Mouse (Mus musculus): ENCODE measurements around the gene Hnf1b. TPM values are rescaled to one million over a fixed set of nuclear protein-coding genes. Genes with fewer than 3 reads are reported as not detected.

Hnf1b gene
- polyA plus RNA-seq, 1 experiment from 2014 or later: not detected

DNA sequence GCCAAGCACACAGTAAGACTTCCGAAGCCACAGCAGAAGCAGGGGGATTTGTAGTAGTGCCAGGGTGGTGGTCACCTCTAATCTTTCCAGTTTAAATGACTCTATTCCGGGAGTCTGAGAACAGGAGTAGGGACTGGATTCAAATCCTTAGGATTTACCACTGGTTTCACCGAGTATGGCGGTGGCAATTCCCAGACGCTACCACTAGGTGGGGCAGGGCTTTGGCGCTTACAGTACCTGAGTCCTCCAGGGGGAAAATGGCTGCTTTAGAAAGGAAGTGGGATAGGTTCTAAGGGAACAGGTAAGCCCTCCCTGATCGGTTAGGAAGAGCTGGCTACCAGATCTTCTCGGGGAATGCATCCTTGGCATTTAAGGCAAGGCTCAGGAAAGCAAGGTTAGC is 17.5 kb upstream of the Hnf1b start:
- Histone ChIP-seq H3K4me2 (no peak overlapping the region), H3K27me3 (no peaks in the 10 kb centered on the region; the same call in 1 of the 2 replicates), H3K4me1 (no peaks in the 10 kb centered on the region), H3K9me3 (replicated peaks) (no peaks in the 10 kb centered on the region), H3K27ac (no peak overlapping the region), H3K9ac (no peak overlapping the region), H3K36me3 (ENCODE audit: poor library complexity, severe bottlenecking) (no peaks in the 10 kb centered on the region), H3K4me3 (no peak overlapping the region)
- ATAC-seq: no peak
- WGBS: 47% methylated on average over 8 of the region's 8 CpGs

GRCm38 (mm10) chr11:83833517-83833916 is 16.3 kb upstream of the Hnf1b start:
- Histone ChIP-seq H3K4me3 (no peak overlapping the region), H3K27me3 (no peaks in the 10 kb centered on the region; the same call in 1 of the 2 replicates), H3K4me1 (no peaks in the 10 kb centered on the region), H3K9ac (no peak overlapping the region), H3K36me3 (ENCODE audit: poor library complexity, severe bottlenecking) (no peaks in the 10 kb centered on the region), H3K4me2 (no peak overlapping the region), H3K27ac (no peak overlapping the region), H3K9me3 (replicated peaks) (no peaks in the 10 kb centered on the region)
- 90% methylated on average over 6 of the region's 6 CpGs for WGBS
- ATAC-seq: no peak

DNA sequence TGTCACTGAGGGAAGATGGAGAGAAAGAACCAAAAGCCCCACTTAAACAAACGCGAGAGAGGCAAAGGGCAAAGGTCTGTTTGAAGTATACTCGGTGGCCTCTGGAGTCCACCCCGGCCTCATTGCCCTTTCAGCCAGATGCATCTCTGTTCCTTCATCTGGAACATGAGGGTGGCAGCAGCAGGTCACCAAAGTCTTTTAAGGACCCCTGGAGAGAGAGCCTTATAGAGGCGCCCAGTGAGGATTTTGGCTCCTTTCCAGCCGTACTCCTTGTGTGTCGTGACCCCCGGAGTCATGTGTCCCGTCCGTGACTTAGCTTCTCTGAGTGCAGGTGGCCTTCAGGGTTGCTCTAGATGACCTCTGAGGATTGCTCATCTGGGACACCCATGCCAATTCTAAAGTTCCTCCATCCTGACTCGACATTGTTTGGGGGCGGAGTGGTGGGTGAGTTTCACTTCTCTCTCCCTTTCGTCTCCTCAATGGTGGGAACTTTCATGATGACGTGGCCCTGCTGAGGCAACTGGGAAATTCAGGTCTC is 15.8 kb upstream of the Hnf1b start:
- no peak overlapping the region for H3K27ac ChIP-seq
- no peak overlapping the region for H3K4me2 ChIP-seq
- no peak overlapping the region for H3K4me3 ChIP-seq
- H3K36me3 ChIP-seq (ENCODE audit: poor library complexity, severe bottlenecking): no peaks in the 10 kb centered on the region
- H3K27me3 ChIP-seq: no peaks in the 10 kb centered on the region; the same call in 1 of the 2 replicates
- no peak for ATAC-seq
- no peaks in the 10 kb centered on the region for H3K9me3 ChIP-seq (replicated peaks)
- no peak overlapping the region for H3K9ac ChIP-seq
- no peaks in the 10 kb centered on the region for H3K4me1 ChIP-seq
- 86% methylated on average over 14 of the region's 14 CpGs for WGBS

DNA sequence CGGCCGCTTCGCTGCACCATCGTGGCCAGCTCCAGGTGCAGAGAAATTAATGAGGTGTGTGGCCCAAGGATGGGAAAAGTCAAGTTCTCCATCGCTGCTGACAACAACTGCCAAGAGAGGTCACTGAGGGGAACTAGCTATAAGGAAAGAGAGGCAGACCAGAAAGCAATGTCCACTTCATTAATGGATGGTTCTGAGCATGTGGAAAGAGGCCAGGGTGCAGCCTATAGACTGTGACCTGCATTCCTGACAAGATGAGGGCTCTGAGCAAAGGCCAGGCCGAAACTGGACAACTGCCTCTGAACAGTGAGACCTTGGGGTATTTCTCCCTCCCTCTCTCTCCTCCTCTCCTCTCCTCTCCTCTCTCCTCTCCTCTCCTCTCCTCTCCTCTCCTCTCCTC is 10.4 kb upstream of the Hnf1b start:
- Histone ChIP-seq H3K9me3 (replicated peaks) (no peaks in the 10 kb centered on the region), H3K9ac (no peak overlapping the region), H3K4me2 (no peak overlapping the region), H3K4me3 (no peak overlapping the region), H3K4me1 (no peaks in the 10 kb centered on the region), H3K27ac (no peak overlapping the region), H3K36me3 (ENCODE audit: poor library complexity, severe bottlenecking) (no peaks in the 10 kb centered on the region), H3K27me3 (peaks cover 4% of the 10 kb centered on the region; the same call in 1 of the 2 replicates)
- no peak for ATAC-seq
- 92% methylated on average over 6 of the region's 6 CpGs for WGBS

DNA sequence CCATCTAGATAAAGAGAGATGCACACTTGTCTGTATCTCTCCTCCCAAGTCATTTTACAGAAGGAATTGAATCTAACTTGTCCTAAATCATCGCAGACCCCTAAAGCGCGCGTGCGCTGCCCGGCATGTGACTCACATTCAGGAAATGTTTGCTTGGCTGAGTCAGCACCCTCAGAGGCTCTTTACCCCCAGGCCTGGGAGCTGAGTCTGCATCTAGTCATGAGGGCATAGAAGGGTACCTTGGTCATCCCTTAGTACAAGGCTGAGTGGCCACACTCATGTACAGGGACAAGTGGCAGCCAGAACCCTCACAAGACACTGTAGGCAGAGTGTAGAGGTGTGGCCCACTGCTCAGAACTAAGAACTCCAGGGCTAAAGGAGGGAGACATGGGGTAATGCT is 6.3 kb upstream of the Hnf1b start:
- no peak for ATAC-seq
- H3K4me2 ChIP-seq: no peak overlapping the region
- no peak overlapping the region for H3K4me3 ChIP-seq
- WGBS: 98% methylated on average over 6 of the region's 6 CpGs
- no peak overlapping the region for H3K27ac ChIP-seq
- H3K27me3 ChIP-seq: peaks cover 22% of the 10 kb centered on the region
- H3K4me1 ChIP-seq: no peaks in the 10 kb centered on the region
- no peaks in the 10 kb centered on the region for H3K9me3 ChIP-seq (replicated peaks)
- no peak overlapping the region for H3K9ac ChIP-seq
- no peaks in the 10 kb centered on the region for H3K36me3 ChIP-seq (ENCODE audit: poor library complexity, severe bottlenecking)

DNA sequence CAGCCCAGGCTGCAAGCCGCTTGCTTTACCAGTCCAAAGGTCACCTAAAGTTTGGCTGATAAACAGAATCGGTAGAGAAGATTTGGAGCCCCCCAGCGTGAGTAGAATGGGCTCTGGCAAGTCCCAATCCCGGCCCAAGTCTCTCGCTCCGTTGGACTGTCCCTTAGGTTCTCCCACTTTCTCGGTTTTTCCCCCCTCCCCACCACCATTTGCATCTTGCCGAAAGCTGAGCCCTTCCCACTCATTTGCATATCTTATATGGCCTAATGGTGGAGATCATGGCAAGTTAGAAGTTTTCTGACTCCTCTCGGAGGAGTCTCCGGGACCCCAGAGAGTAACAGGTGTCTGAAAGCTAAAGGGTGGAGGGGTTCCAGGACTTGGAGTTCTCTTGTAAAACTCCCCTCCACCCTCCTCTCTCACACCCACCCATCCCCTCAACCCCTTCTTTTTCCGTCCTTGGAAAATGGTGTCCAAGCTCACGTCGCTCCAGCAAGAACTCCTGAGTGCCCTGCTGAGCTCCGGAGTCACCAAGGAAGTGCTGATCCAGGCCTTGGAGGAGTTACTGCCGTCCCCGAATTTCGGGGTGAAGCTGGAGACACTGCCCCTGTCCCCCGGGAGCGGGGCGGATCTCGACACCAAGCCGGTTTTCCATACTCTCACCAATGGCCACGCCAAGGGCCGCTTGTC is 866 bp downstream of the Hnf1b start:
- Histone ChIP-seq H3K9ac (no peak overlapping the region), H3K36me3 (ENCODE audit: poor library complexity, severe bottlenecking) (no peaks in the 10 kb centered on the region), H3K4me1 (peaks cover 11% of the 10 kb centered on the region), H3K9me3 (replicated peaks) (no peaks in the 10 kb centered on the region), H3K27me3 (peaks cover 83% of the 10 kb centered on the region), H3K27ac (no peak overlapping the region), H3K4me2 (no peak overlapping the region), H3K4me3 (0 out of 2 replicates have a peak overlapping the region, but pooled peaks have one; percentile 0)
- no peak for ATAC-seq
- WGBS: under 1% methylated on average over 24 of the region's 24 CpGs

GRCm38 (mm10) chr11:83851273-83852015 is 1.6 kb downstream of the Hnf1b start:
- Histone ChIP-seq H3K9me3 (replicated peaks) (no peaks in the 10 kb centered on the region), H3K36me3 (ENCODE audit: poor library complexity, severe bottlenecking) (no peaks in the 10 kb centered on the region), H3K27ac (no peak overlapping the region), H3K4me3 (0 out of 2 replicates have a peak overlapping the region, but pooled peaks have one; percentile 0), H3K4me2 (no peak overlapping the region), H3K4me1 (peaks cover 11% of the 10 kb centered on the region), H3K27me3 (peaks cover 90% of the 10 kb centered on the region), H3K9ac (no peak overlapping the region)
- ATAC-seq: no peak
- 1% methylated on average over 36 of the region's 36 CpGs for WGBS

GRCm38 (mm10) chr11:83852016-83852355 is 2.1 kb downstream of the Hnf1b start:
- no peak for ATAC-seq
- Histone ChIP-seq H3K9ac (no peak overlapping the region), H3K27me3 (peaks cover 93% of the 10 kb centered on the region), H3K4me3 (no peak overlapping the region), H3K27ac (no peak overlapping the region), H3K4me1 (peaks cover 11% of the 10 kb centered on the region), H3K36me3 (ENCODE audit: poor library complexity, severe bottlenecking) (no peaks in the 10 kb centered on the region), H3K9me3 (replicated peaks) (no peaks in the 10 kb centered on the region), H3K4me2 (no peak overlapping the region)
- under 1% methylated on average over 24 of the region's 24 CpGs for WGBS

GRCm38 (mm10) chr11:83852501-83853211 is 2.8 kb downstream of the Hnf1b start:
- 1% methylated on average over 38 of the region's 38 CpGs for WGBS
- Histone ChIP-seq H3K4me1 (peaks cover 11% of the 10 kb centered on the region), H3K27me3 (peaks cover 93% of the 10 kb centered on the region), H3K4me3 (no peak overlapping the region), H3K36me3 (ENCODE audit: poor library complexity, severe bottlenecking) (no peaks in the 10 kb centered on the region), H3K9ac (no peak overlapping the region), H3K4me2 (no peak overlapping the region), H3K9me3 (replicated peaks) (no peaks in the 10 kb centered on the region), H3K27ac (no peak overlapping the region)
- ATAC-seq: no peak

GRCm38 (mm10) chr11:83853221-83853792 is 3.4 kb downstream of the Hnf1b start:
- Histone ChIP-seq H3K9me3 (replicated peaks) (no peaks in the 10 kb centered on the region), H3K4me3 (no peak overlapping the region), H3K36me3 (ENCODE audit: poor library complexity, severe bottlenecking) (no peaks in the 10 kb centered on the region), H3K4me2 (no peak overlapping the region), H3K27me3 (peaks cover 93% of the 10 kb centered on the region), H3K4me1 (peaks cover 11% of the 10 kb centered on the region), H3K9ac (no peak overlapping the region), H3K27ac (no peak overlapping the region)
- under 1% methylated on average over 33 of the region's 33 CpGs for WGBS
- ATAC-seq: no peak

GRCm38 (mm10) chr11:83854091-83854490 is 4.2 kb downstream of the Hnf1b start:
- WGBS: 5% methylated on average over 10 of the region's 10 CpGs
- no peak overlapping the region for H3K9ac ChIP-seq
- no peak overlapping the region for H3K27ac ChIP-seq
- no peak overlapping the region for H3K4me2 ChIP-seq
- no peaks in the 10 kb centered on the region for H3K9me3 ChIP-seq (replicated peaks)
- no peak overlapping the region for H3K4me3 ChIP-seq
- peaks cover 11% of the 10 kb centered on the region for H3K4me1 ChIP-seq
- no peaks in the 10 kb centered on the region for H3K36me3 ChIP-seq (ENCODE audit: poor library complexity, severe bottlenecking)
- ATAC-seq: no peak
- peaks cover 94% of the 10 kb centered on the region for H3K27me3 ChIP-seq

DNA sequence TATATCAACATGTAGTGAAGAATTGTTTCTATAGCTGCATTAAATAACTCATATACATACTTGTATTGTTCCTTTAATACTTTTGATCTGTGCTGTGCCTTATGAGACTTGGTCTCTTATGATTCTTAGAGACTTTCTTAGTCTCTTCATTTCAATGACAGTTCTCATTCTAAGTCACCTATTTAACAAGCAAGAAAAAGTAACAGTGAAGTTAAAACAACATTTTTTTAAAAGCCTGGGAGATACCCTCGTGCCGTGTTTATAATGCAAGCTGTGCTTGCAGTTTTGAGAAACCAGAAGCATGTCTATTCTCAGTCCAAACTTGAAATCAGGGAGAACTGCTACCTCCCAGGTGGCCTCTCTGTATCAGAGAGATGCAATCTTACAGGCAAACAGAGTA is 4.8 kb downstream of the Hnf1b start:
- H3K36me3 ChIP-seq (ENCODE audit: poor library complexity, severe bottlenecking): no peaks in the 10 kb centered on the region
- ATAC-seq: no peak
- H3K9ac ChIP-seq: no peak overlapping the region
- H3K27ac ChIP-seq: no peak overlapping the region
- peaks cover 94% of the 10 kb centered on the region for H3K27me3 ChIP-seq
- no peak overlapping the region for H3K4me3 ChIP-seq
- WGBS: 7% methylated on average over 2 of the region's 2 CpGs
- H3K4me2 ChIP-seq: no peak overlapping the region
- peaks cover 11% of the 10 kb centered on the region for H3K4me1 ChIP-seq
- H3K9me3 ChIP-seq (replicated peaks): no peaks in the 10 kb centered on the region

Data from forebrain, embryonic 13.5 days (tissue).